Mouse (Mus musculus): ENCODE measurements at regions not wholly inside any gene's neighbourhood (a gene's known extent, or its start where the extent isn't known, plus 50 kb on each side); places are given as distances from the start of the nearest gene placed in this dataset.

DNA sequence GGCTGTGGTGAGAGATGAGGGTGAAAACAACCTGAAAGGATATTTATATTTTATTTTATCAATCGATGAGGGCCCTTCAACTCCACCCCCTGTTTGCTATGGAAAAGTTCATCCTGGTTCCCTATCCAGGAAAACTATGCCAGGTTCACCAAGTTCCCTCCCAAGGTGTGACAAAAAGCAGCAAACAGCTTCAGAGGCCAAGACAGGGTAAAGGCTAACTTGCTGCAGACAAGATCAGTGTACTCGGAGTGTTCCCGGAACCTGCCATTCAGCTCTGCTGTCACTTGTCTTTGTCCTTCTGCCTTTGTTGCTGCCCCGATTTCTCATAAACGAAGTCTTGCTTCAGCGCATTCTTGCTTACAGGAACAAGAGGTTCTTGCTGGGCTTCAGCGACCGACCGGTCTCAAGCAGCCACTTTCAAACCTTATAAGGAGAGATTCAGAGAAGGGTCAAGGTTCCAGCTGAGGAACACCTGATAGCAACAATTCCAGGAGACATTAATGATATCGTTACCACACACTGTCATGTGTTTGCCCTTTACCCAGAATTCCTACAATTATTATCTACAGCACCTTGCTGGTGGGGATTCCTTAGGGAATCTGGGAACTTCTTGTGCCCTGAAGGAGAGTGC lies 151.5 kb downstream of the Pfkfb3 start:
- DNase-seq (ENCODE audit: low read depth, low spot score), result no peak
- Histone ChIP-seq H3K27me3 (ENCODE audit: control insufficient read depth in 1 of 2, insufficient read depth in 2 of 2, low read length in 2 of 2) (no peaks in the 10 kb centered on the region), H3K27ac (ENCODE audit: control insufficient read depth, low read depth, low read length) (no peak overlapping the region), H3K36me3 (ENCODE audit: control insufficient read depth in 1 of 2, insufficient read depth in 2 of 2, low read length in 2 of 2) (no peaks in the 10 kb centered on the region), H3K79me2 (ENCODE audit: control insufficient read depth, insufficient read depth, low read length, poor library complexity) (no peaks in the 10 kb centered on the region), H3K4me3 (ENCODE audit: control insufficient read depth in 1 of 2, insufficient read depth in 1 of 2, low read depth in 2 of 2, low read length in 2 of 2) (no peak overlapping the region), H3K4me1 (ENCODE audit: control insufficient read depth in 1 of 2, insufficient read depth in 2 of 2, low read length in 2 of 2) (no peaks in the 10 kb centered on the region), H3K9ac (ENCODE audit: control insufficient read depth, low read depth, low read length, poor library complexity, severe bottlenecking) (no peak overlapping the region), H3K9me3 (replicated peaks; ENCODE audit: insufficient read depth, low read length) (no peaks in the 10 kb centered on the region)
- TF ChIP-seq BHLHE40 (IDR thresholded peaks at IDR 0.05; ENCODE audit: borderline replicate concordance, low read depth, low read length) (no peak), CTCF (IDR thresholded peaks at IDR 0.05 in 2 of 3, conservative IDR thresholded peaks at IDR 0.05 in 1 of 3; ENCODE audit: control insufficient read depth in 1 of 3, insufficient read depth in 1 of 3, low read depth in 2 of 3, low read length in 3 of 3, poor library complexity in 1 of 3, severe bottlenecking in 1 of 3) (no peak), NRF1 (IDR thresholded peaks at IDR 0.05; ENCODE audit: insufficient read depth, low read depth, low read length, poor library complexity, severe bottlenecking) (no peak), USF2 (IDR thresholded peaks at IDR 0.05; ENCODE audit: borderline replicate concordance in 1 of 2, insufficient read depth in 1 of 2, low read depth in 1 of 2, low read length in 2 of 2) (no peak), E2F4 (IDR thresholded peaks at IDR 0.05; ENCODE audit: borderline replicate concordance, low read depth, low read length) (no peak), USF1 (IDR thresholded peaks at IDR 0.05; ENCODE audit: low read depth, low read length) (no peak), HCFC1 (IDR thresholded peaks at IDR 0.05; ENCODE audit: low read depth, low read length) (no peak), MXI1 (IDR thresholded peaks at IDR 0.05; ENCODE audit: low read depth, low read length) (no peak), SIN3A (IDR thresholded peaks at IDR 0.05; ENCODE audit: low read length) (no peak), RAD21 (IDR thresholded peaks at IDR 0.05; ENCODE audit: low read depth, low read length) (no peak), ZKSCAN1 (IDR thresholded peaks at IDR 0.05; ENCODE audit: low read depth, low read length) (no peak), POLR2AphosphoS5 (IDR thresholded peaks at IDR 0.05; ENCODE audit: borderline replicate concordance, low read depth, low read length) (no peak), SMC3 (IDR thresholded peaks at IDR 0.05; ENCODE audit: low read depth, low read length) (no peak), ZMIZ1 (IDR thresholded peaks at IDR 0.05; ENCODE audit: low read depth, low read length) (no peak), KAT2A (conservative IDR thresholded peaks at IDR 0.05; ENCODE audit: low read depth, low read length) (no peak), NELFE (IDR thresholded peaks at IDR 0.05; ENCODE audit: low read depth, low read length) (no peak)

DNA sequence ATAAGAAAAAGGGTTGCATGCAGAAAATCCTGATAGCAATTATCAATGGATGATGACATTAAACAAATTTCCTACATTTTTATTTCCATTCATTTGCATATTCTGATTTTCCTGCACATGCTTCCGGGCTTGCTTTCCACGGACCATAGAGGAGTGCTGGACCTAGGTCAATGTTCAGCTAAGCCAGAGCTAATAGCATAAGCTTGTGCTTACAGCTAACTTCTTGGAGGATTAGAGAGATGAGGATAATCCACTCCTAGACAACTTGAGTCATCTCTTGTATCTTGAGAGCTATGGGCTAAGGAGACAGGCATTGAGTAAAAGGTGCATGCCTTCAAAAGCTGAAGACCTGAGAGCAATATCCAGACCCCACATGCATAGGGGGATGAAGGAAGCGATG lies 154.5 kb downstream of the Pfkfb3 start:
- DNase-seq (ENCODE audit: low read depth, low spot score), result no peak
- Histone ChIP-seq H3K9ac (ENCODE audit: control insufficient read depth, low read depth, low read length, poor library complexity, severe bottlenecking) (no peak overlapping the region), H3K9me3 (replicated peaks; ENCODE audit: insufficient read depth, low read length) (no peaks in the 10 kb centered on the region), H3K36me3 (ENCODE audit: control insufficient read depth in 1 of 2, insufficient read depth in 2 of 2, low read length in 2 of 2) (no peaks in the 10 kb centered on the region), H3K27me3 (ENCODE audit: control insufficient read depth in 1 of 2, insufficient read depth in 2 of 2, low read length in 2 of 2) (no peaks in the 10 kb centered on the region), H3K4me3 (ENCODE audit: control insufficient read depth in 1 of 2, insufficient read depth in 1 of 2, low read depth in 2 of 2, low read length in 2 of 2) (no peak overlapping the region), H3K27ac (ENCODE audit: control insufficient read depth, low read depth, low read length) (no peak overlapping the region), H3K79me2 (ENCODE audit: control insufficient read depth, insufficient read depth, low read length, poor library complexity) (no peaks in the 10 kb centered on the region), H3K4me1 (ENCODE audit: control insufficient read depth in 1 of 2, insufficient read depth in 2 of 2, low read length in 2 of 2) (no peaks in the 10 kb centered on the region; a peak in 1 of 4 replicates)
- TF ChIP-seq MYB (IDR thresholded peaks at IDR 0.05; ENCODE audit: low read depth, low read length) (no peak), HCFC1 (IDR thresholded peaks at IDR 0.05; ENCODE audit: low read depth, low read length) (no peak), USF1 (IDR thresholded peaks at IDR 0.05; ENCODE audit: low read depth, low read length) (no peak), CHD1 (IDR thresholded peaks at IDR 0.05; ENCODE audit: low read depth, low read length) (no peak), TBP (IDR thresholded peaks at IDR 0.05; ENCODE audit: low read depth, low read length) (no peak), UBTF (IDR thresholded peaks at IDR 0.05; ENCODE audit: borderline replicate concordance, insufficient read depth, low read depth, low read length) (no peak), POLR2AphosphoS2 (IDR thresholded peaks at IDR 0.05; ENCODE audit: low read length) (no peak), GATA1 (IDR thresholded peaks at IDR 0.05; ENCODE audit: low read depth, low read length) (no peak), GABPA (IDR thresholded peaks at IDR 0.05; ENCODE audit: low read depth, low read length) (no peak)
